Mouse (Mus musculus) ES-Bruce4 (cell line): ENCODE data around the gene Osbpl9.

Experiments
- CTCF ChIP-seq: IDR thresholded peaks from one replicate; pipeline ENCODE4 v1.8.1; 2011; ENCODE audit warnings: low read depth, low read length
- EP300 ChIP-seq: IDR thresholded peaks from 2 replicates; pipeline ENCODE4 v1.6.1; 2011; ENCODE audit warnings: low read depth, low read length; ENCODE audit not compliant: insufficient read depth
- POLR2A ChIP-seq: IDR thresholded peaks from one replicate; pipeline ENCODE4 v1.8.1; 2011; ENCODE audit warnings: low read length; ENCODE audit not compliant: insufficient read depth

DNA sequence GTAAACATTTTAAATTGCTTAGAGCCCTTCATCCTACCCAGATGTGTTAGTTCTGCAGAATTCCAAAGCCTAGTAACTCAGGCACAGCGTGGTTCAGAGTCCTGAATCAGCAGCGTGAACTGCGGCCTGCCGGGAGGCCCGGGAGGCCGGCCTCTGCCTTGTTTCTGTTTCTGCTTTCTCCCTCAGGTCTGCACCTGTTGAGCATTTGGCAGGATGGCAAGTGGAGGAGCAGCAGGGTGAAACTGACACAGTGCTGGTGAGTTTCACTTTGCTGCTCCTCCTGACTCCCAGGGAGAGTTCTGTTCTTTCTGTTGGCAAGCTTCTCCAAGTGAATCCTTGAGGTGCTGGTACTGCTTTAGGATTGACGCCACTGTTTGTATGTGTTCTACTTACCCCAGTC, 184.6 kb downstream of the Osbpl9 start:
- no peak for TF ChIP-seq CTCF
- no peak for TF ChIP-seq EP300
- no peak for TF ChIP-seq POLR2A
